Mouse (Mus musculus) G1E (cell line): Measurements from ENCODE around the gene Lhx2.

ENCODE experiments used
- CTCF ChIP-seq: IDR thresholded peaks from 2 replicates; pipeline ENCODE4 v1.5.1; 2012; ENCODE audit warnings: low read depth, low read length, inconsistent platforms, mixed read lengths
- GATA1 ChIP-seq: IDR thresholded peaks from 2 replicates; pipeline ENCODE4 v1.6.1; 2012; ENCODE audit warnings: borderline replicate concordance, low read length, inconsistent platforms, mixed read lengths
- TAL1 ChIP-seq: conservative IDR thresholded peaks from 2 replicates; pipeline ENCODE4 v1.6.1; 2012; ENCODE audit warnings: low read depth, low read length, inconsistent platforms, mixed read lengths

- no peak for TF ChIP-seq TAL1
- no peak for TF ChIP-seq CTCF
- TF ChIP-seq GATA1 = no peak
Observed at GRCm38 (mm10) chr2:38319086-38319485, 20.0 kb upstream of the Lhx2 start.
